Mouse (Mus musculus) Patski (cell line): ENCODE data around the gene Col6a2. TPM values are rescaled to one million over a fixed set of nuclear protein-coding genes. Genes with fewer than 3 reads are reported as not detected.

ENCODE experiments used
- ATAC-seq: fragments of 100-300 bp; one replicate; pipeline ENCODE4 v1.8.0; 2021
- CTCF ChIA-PET: fragments of 350-600 bp; sonication (Branson Sonifier 250); formaldehyde crosslinking; loops from one replicate; lab custom pipeline; 2022; ENCODE audit warnings: inconsistent platforms; lab: Charles Lee
- POLR2A ChIA-PET: fragments of 350-600 bp; sonication (Branson Sonifier 250); formaldehyde crosslinking; loops from one replicate; lab custom pipeline; 2022; ENCODE audit warnings: antibody characterized with exemption, inconsistent platforms; lab: Charles Lee
- DNase-seq: peaks from one replicate; pipeline ENCODE4 v3.0.0-alpha.2; 2011; ENCODE audit warnings: low read depth, low spot score
- H3K27me3 ChIP-seq: fragments of 371-371 bp; one replicate; pipeline ENCODE4 v1.5.1; 2021
- CTCF ChIP-seq: fragments of 100-300 bp; IDR thresholded peaks from one replicate; pipeline ENCODE4 v1.5.1; 2021
- in situ Hi-C: fragments of 300-500 bp; cut with MboI; formaldehyde crosslinking; loops from 3 replicates; pipeline ENCODE4 v1.11.1; 2018; ENCODE audit warnings: low pct_unique_long_range_greater_than_20kb, mixed read lengths
- polyA plus RNA-seq: library from polyadenylated mRNA; unstranded; gene quantifications from one replicate; pipeline ENCODE4 v1.2.3, GENCODE M21; 2021

Gene Col6a2
- polyA plus RNA-seq, 1 experiment from 2014 or later, result 6.2 TPM

- CTCF ChIA-PET, result no interaction called here
- ATAC-seq (no peak), DNase-seq (no peak)
- no peaks in the 10 kb centered on the region for H3K27me3 ChIP-seq
- POLR2A ChIA-PET, result no interaction called here
- no peak for TF ChIP-seq CTCF
- in situ Hi-C loops, result no loop called here
Measured at GRCm38 (mm10) chr10:76636601-76637000, 13.2 kb upstream of the Col6a2 start.

- in situ Hi-C loops, result no loop called here
Measured at GRCm38 (mm10) chr10:76636026-76636425, 12.6 kb upstream of the Col6a2 start.

GRCm38 (mm10) chr10:76634584-76634983, 11.2 kb upstream of the Col6a2 start:
- no peak for TF ChIP-seq CTCF
- CTCF ChIA-PET, result interaction anchor here (0.7 to 1.1 kb wide), 2 partner anchors 11 to 104 kb away, joined by 3 read pairs; partner anchors contain the start of gene Col6a2
- ATAC-seq (no peak), DNase-seq (no peak)
- no peaks in the 10 kb centered on the region for H3K27me3 ChIP-seq
- POLR2A ChIA-PET, result interaction anchor here (0.5 kb wide), 1 partner anchor 18 kb away, joined by 3 read pairs; no protein-coding TSS in a partner anchor
- in situ Hi-C loops, result no loop called here

More at GRCm38 (mm10) chr10:76636026-76636425, 12.6 kb upstream of the Col6a2 start:
- no peak for TF ChIP-seq CTCF
- POLR2A ChIA-PET, result no interaction called here
- ATAC-seq (no peak), DNase-seq (no peak)
- CTCF ChIA-PET, result no interaction called here
- H3K27me3 ChIP-seq, result no peaks in the 10 kb centered on the region

GRCm38 (mm10) chr10:76634094-76634571, 10.7 kb upstream of the Col6a2 start:
- CTCF ChIA-PET, result interaction anchor here (1.1 kb wide), 1 partner anchor 104 kb away, joined by 3 read pairs; no protein-coding TSS in a partner anchor
- in situ Hi-C loops, result no loop called here
- POLR2A ChIA-PET, result no interaction called here
- no peaks in the 10 kb centered on the region for H3K27me3 ChIP-seq
- DNase-seq (no peak), ATAC-seq (peak; percentile 62)
- no peak for TF ChIP-seq CTCF

- in situ Hi-C loops, result no loop called here
- no peaks in the 10 kb centered on the region for H3K27me3 ChIP-seq
- CTCF ChIA-PET, result interaction anchor here (1.3 kb wide), 1 partner anchor 9 kb away, joined by 4 read pairs; the partner anchor contains the start of gene Col6a2
- POLR2A ChIA-PET, result no interaction called here
- DNase-seq (no peak), ATAC-seq (no peak)
- TF ChIP-seq CTCF, result no peak
Measured at GRCm38 (mm10) chr10:76632630-76633029, 9.2 kb upstream of the Col6a2 start.

- ATAC-seq (no peak), DNase-seq (no peak)
- TF ChIP-seq CTCF, result no peak
- CTCF ChIA-PET, result interaction anchor here (1.0 kb wide), 1 partner anchor 48 kb away, joined by 3 read pairs; no protein-coding TSS in a partner anchor
- POLR2A ChIA-PET, result no interaction called here
- H3K27me3 ChIP-seq, result no peaks in the 10 kb centered on the region
- in situ Hi-C loops, result no loop called here
Measured at GRCm38 (mm10) chr10:76630657-76631056, 7.2 kb upstream of the Col6a2 start.

- DNase-seq, result no peak
- CTCF ChIA-PET, result no interaction called here
- POLR2A ChIA-PET, result no interaction called here
- in situ Hi-C loops, result no loop called here
- H3K27me3 ChIP-seq, result no peaks in the 10 kb centered on the region
- no peak for ATAC-seq
- no peak for TF ChIP-seq CTCF
Measured at GRCm38 (mm10) chr10:76627714-76628113, 4.3 kb upstream of the Col6a2 start.

GRCm38 (mm10) chr10:76624903-76625302, 1.5 kb upstream of the Col6a2 start:
- no peak for DNase-seq
- in situ Hi-C loops, result loop anchor here (5.0 to 25.0 kb wide), 3 partner anchors 107 to 387 kb away; no protein-coding TSS in a partner anchor
- POLR2A ChIA-PET, result no interaction called here
- TF ChIP-seq CTCF, result no peak
- H3K27me3 ChIP-seq, result no peaks in the 10 kb centered on the region
- CTCF ChIA-PET, result interaction anchor here (0.8 to 4.5 kb wide), 3 partner anchors 24 to 108 kb away, joined by 3 to 18 read pairs (median 7); no protein-coding TSS in a partner anchor
- no peak for ATAC-seq

- ATAC-seq (no peak), DNase-seq (no peak)
- POLR2A ChIA-PET, result no interaction called here
- no peak for TF ChIP-seq CTCF
- CTCF ChIA-PET, result interaction anchor here (0.7 to 4.5 kb wide), 14 partner anchors 8 to 155 kb away, joined by 3 to 18 read pairs (median 4); no protein-coding TSS in a partner anchor
- H3K27me3 ChIP-seq, result no peaks in the 10 kb centered on the region
- in situ Hi-C loops, result loop anchor here (5.0 to 25.0 kb wide), 3 partner anchors 109 to 389 kb away; no protein-coding TSS in a partner anchor
Measured at GRCm38 (mm10) chr10:76623734-76624133, 304 bp upstream of the Col6a2 start.

- CTCF ChIA-PET, result interaction anchor here (0.8 to 4.5 kb wide), 7 partner anchors 16 to 157 kb away, joined by 3 to 18 read pairs (median 4); no protein-coding TSS in a partner anchor
- ATAC-seq (no peak), DNase-seq (no peak)
- in situ Hi-C loops, result loop anchor here (5.0 to 25.0 kb wide), 3 partner anchors 110 to 390 kb away; no protein-coding TSS in a partner anchor
- POLR2A ChIA-PET, result no interaction called here
- no peaks in the 10 kb centered on the region for H3K27me3 ChIP-seq
- no peak for TF ChIP-seq CTCF
Measured at GRCm38 (mm10) chr10:76622411-76622810, 1.0 kb downstream of the Col6a2 start.

- ChIA-PET CTCF (no interaction called here), POLR2A (no interaction called here)
- ATAC-seq (no peak), DNase-seq (no peak)
- no peak for TF ChIP-seq CTCF
- in situ Hi-C loops, result loop anchor here (25.0 kb wide), 1 partner anchor 400 kb away; no protein-coding TSS in a partner anchor
- no peaks in the 10 kb centered on the region for H3K27me3 ChIP-seq
Measured at GRCm38 (mm10) chr10:76612473-76612872, 11.0 kb downstream of the Col6a2 start.
